Mouse (Mus musculus) lung, postnatal 0 days (tissue): Measurements from ENCODE around the gene Pip5kl1. TPM values are rescaled to one million over a fixed set of nuclear protein-coding genes. Genes with fewer than 3 reads are reported as not detected.

Source experiments
- ATAC-seq: fragments of 200-750 bp; cut with Nextera tagmentation; 2 replicates; pipeline ENCODE4 v1.8.0; 2017; ENCODE audit warnings: moderate library complexity
- DNase-seq: peaks from one replicate; pipeline ENCODE4 v3.0.0-alpha.2; 2016; ENCODE audit warnings: low spot score
- H3K27ac ChIP-seq: fragments of 300-500 bp; sonication (generic); 2 replicates; pipeline ENCODE4 v1.5.1; 2014; ENCODE audit warnings: antibody characterized with exemption, mild to moderate bottlenecking, low read length, mixed read lengths
- H3K27me3 ChIP-seq: fragments of 300-500 bp; sonication (generic); replicated peaks from 2 replicates; pipeline ENCODE4 v1.6.1; 2014; ENCODE audit warnings: low read length, mixed read lengths; ENCODE audit not compliant: insufficient read depth
- H3K36me3 ChIP-seq: fragments of 300-500 bp; sonication (generic); 2 replicates; pipeline ENCODE4 v1.6.1; 2014; ENCODE audit warnings: low read length, mixed read lengths; ENCODE audit not compliant: insufficient read depth
- H3K4me1 ChIP-seq: fragments of 300-500 bp; sonication (generic); 2 replicates; pipeline ENCODE4 v1.6.1; 2014; ENCODE audit warnings: antibody characterized with exemption, low read depth, low read length, mixed read lengths; ENCODE audit not compliant: insufficient read depth
- H3K4me2 ChIP-seq: fragments of 300-500 bp; sonication (generic); replicated peaks from 2 replicates; pipeline ENCODE4 v1.6.1; 2014; ENCODE audit warnings: low read depth, mild to moderate bottlenecking, low read length, moderate library complexity, mixed read lengths
- H3K4me3 ChIP-seq: fragments of 300-500 bp; sonication (generic); 2 replicates; pipeline ENCODE4 v1.5.1; 2014; ENCODE audit warnings: low read depth, low read length
- H3K9ac ChIP-seq: fragments of 300-500 bp; sonication (generic); replicated peaks from 2 replicates; pipeline ENCODE4 v1.6.1; 2014; ENCODE audit warnings: low read depth, mild to moderate bottlenecking
- H3K9me3 ChIP-seq: fragments of 300-500 bp; sonication (generic); 2 replicates; pipeline ENCODE4 v1.6.1; 2016; ENCODE audit warnings: low read length, mixed read lengths
- CTCF ChIP-seq: IDR thresholded peaks from 2 replicates; pipeline ENCODE4 v1.5.1; 2016; ENCODE audit warnings: antibody characterized with exemption, mild to moderate bottlenecking
- EP300 ChIP-seq: IDR thresholded peaks from 2 replicates; pipeline ENCODE4 v1.6.1; 2016; ENCODE audit warnings: antibody characterized with exemption, mild to moderate bottlenecking, control low read depth
- WGBS: fragments of 180-500 bp; shearing (Covaris S2); extraction: QIAGEN DNeasy Blood & Tissue Kit; methylation state at CpG from one replicate; pipeline ENCODE4 v1.1.7; 2014; 5-methylcytosine and 5-hydroxymethylcytosine counted together
- polyA plus RNA-seq: library from polyadenylated mRNA; unstranded; fragments of >200 nt; fragmentation: Nextera tagmentation; extraction: Ambion mirVana; gene quantifications from 2 replicates; pipeline ENCODE4 v1.2.1, GENCODE M21; 2015

The Pip5kl1 gene
- polyA plus RNA-seq, 1 experiment from 2014 or later = not detected

DNA sequence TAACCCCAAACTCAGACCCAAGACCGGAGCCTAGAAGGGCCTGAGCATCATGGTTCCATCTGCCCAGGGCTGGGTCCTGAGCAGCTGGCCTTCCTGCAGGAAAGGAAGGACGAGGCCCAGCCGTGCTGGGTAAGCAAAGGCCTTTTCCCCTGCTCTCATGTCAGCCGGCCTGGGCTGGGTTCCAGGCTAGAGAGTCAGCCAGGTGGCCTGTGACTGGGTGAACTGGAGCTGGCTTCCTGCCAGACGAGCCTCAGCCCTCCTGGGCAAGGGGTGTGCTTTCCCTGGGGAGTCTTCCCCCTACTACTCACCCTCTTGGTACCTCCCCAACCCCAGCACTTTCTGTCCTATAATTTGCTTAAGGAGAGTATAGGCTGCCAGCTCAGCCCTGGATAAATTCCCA is 6.4 kb upstream of the Pip5kl1 start:
- Histone ChIP-seq H3K4me1 (peaks cover 3% of the 10 kb centered on the region; the same call in 1 of the 2 replicates), H3K36me3 (peaks cover 17% of the 10 kb centered on the region), H3K27me3 (no peaks in the 10 kb centered on the region), H3K27ac (no peak overlapping the region), H3K9me3 (no peaks in the 10 kb centered on the region), H3K4me3 (no peak overlapping the region), H3K4me2 (no peak overlapping the region), H3K9ac (no peak overlapping the region)
- 47% methylated on average over 5 of the region's 5 CpGs for WGBS
- no peak for ATAC-seq
- DNase-seq = no peak
- TF ChIP-seq EP300 = no peak
- TF ChIP-seq CTCF = no peak

DNA sequence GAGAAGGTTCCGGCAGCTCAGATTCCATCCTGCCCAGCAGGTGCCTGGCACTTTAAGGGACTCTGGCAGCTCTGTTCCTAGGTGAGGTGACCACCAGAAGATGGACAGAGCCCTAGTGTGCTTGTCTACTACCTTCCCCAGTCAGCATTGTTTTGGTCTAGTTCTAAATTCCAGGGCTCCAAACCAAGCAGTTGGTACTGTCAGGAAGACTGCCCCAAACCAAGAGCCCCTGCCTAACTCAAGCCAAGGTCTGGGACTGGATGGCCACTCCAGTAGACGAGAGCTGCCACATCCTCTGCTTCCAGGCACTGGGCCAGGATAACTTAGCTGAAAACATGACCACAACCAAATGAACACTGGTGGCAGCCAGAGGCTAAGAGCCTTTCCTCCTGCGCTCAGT is 5.7 kb upstream of the Pip5kl1 start:
- DNase-seq (no peak), ATAC-seq (no peak)
- TF ChIP-seq EP300 = no peak
- TF ChIP-seq CTCF = no peak
- Histone ChIP-seq H3K27me3 (no peaks in the 10 kb centered on the region), H3K27ac (no peak overlapping the region), H3K4me2 (no peak overlapping the region), H3K9me3 (no peaks in the 10 kb centered on the region), H3K4me3 (no peak overlapping the region), H3K4me1 (peaks cover 3% of the 10 kb centered on the region; the same call in 1 of the 2 replicates), H3K9ac (no peak overlapping the region), H3K36me3 (peaks cover 10% of the 10 kb centered on the region; the same call in 1 of the 2 replicates)
- 75% methylated on average over 3 of the region's 3 CpGs for WGBS

DNA sequence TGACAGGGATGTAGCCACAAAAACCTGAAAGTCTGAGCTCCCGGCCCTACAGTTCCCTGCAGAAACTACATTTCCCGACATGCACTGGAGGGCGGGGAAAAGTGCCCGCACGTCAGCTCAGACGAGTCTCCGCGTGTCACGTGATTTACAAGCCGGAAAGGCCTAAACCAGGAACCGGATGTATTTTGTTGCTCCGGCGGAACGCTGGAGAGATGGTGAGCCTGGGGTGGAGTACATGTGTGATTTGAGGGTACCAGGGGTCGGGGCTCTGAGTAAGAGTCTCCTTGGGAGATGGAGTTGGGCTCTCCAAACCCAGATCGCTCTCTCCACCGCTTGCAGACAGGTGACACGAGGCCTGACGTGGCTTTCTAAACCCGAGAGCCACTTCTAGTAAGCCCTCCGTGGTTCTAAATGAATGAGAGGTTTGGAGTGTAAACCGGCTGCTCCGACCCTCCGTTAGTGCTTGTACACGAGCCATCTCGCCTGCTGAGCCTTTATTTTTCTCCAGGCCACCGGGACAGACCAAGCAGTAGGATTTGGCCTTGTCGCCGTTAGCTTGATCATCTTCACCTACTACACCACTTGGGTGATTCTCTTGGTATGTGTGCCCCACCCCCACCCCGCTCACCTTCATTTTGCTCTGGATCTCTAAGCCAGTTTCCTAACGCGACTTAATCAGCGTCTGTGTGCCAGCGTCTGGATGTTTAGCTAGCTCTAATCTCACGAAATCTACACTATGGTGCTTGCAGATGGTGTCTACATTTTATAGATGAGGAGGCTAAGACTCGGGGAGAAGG is 3.7 kb upstream of the Pip5kl1 start, which contains the start of gene Dpm2:
Dpm2 (plus strand) TSS at position 161 of the 797 bp plus-strand sequence.
- Histone ChIP-seq H3K4me2 (peak within 1 kb of the TSS; percentile 93), H3K27ac (peak within 1 kb of the TSS; percentile 73), H3K4me1 (peaks cover 3% of the 10 kb centered on the region; the same call in 1 of the 2 replicates), H3K4me3 (peak within 1 kb of the TSS; percentile 68), H3K27me3 (0 out of 2 replicates have a peak, but pooled peaks cover 5% of the 10 kb centered on the region), H3K9me3 (no peaks in the 10 kb centered on the region), H3K36me3 (no peaks in the 10 kb centered on the region), H3K9ac (peak within 1 kb of the TSS; percentile 73)
- WGBS = under 1% methylated on average over 36 of the region's 36 CpGs
- TF ChIP-seq EP300 = peak; percentile 43; the same call in 1 of the 2 replicates
- TF ChIP-seq CTCF = no peak
- peak; percentile 86 for ATAC-seq
- DNase-seq = peak; percentile 98

DNA sequence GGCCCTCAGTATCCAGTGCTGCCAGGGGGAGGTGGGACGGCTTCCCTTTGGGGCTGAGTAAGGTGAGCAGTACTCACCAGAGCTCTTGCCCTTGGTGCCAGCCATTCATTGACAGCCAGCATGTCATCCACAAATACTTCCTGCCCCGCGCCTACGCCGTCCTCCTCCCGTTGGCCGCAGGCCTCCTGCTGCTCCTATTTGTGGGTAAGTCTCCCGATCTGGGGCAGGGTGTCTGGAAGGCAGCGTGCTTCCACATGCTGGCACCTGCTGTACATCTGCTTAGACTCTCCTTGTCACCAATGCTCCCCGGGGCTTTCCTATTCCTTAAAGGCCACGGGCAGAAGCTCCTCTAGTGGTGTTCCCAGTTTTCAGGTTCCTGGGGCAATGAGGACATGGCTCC is 2.4 kb upstream of the Pip5kl1 start:
- DNase-seq = no peak
- ATAC-seq = no peak
- H3K9me3 ChIP-seq = no peaks in the 10 kb centered on the region
- no peak overlapping the region for H3K27ac ChIP-seq
- TF ChIP-seq CTCF (no peak), EP300 (no peak)
- no peak overlapping the region for H3K9ac ChIP-seq
- 0 out of 2 replicates have a peak, but pooled peaks cover 5% of the 10 kb centered on the region for H3K27me3 ChIP-seq
- 91% methylated on average over 11 of the region's 11 CpGs for WGBS
- H3K4me1 ChIP-seq = peaks cover 3% of the 10 kb centered on the region; the same call in 1 of the 2 replicates
- no peak overlapping the region for H3K4me3 ChIP-seq
- no peak overlapping the region for H3K4me2 ChIP-seq
- H3K36me3 ChIP-seq = no peaks in the 10 kb centered on the region

DNA sequence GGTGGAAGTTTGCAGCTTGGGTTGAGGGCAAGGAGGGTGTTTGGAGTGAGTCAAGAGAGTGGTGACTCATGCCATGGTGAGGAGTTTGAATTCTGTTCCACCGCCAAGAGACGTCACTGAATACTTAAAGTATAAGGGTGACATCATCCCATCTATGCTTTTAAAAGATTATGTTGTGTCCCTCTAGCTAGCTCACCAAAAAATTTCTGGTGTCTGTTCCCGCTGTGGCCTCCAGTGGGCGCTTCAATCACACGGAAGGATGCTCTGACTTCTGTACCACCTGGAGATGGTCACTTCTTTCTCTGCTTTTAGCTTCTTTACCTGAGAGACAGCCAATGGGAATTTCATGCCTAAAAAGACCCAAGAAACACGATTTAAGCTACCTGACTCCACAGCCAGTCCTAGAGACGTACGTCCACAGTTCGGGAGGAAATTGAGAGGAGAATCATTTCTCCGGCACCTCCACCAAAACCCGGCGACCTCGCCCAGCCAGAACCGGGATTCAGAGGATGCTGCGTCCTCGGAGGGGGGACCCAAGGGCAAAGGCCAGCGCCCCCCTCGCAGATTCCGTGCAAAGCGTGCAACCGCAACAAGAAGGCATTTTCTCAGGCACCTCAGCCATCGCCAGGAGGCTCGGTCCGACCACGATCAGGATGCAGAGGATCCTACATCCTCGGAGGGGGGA is 446 bp downstream of the Pip5kl1 start:
- Histone ChIP-seq H3K4me3 (no peak overlapping the region), H3K4me2 (peak overlapping the region; percentile 27), H3K27ac (no peak overlapping the region), H3K9ac (no peak overlapping the region), H3K27me3 (peaks cover 8% of the 10 kb centered on the region; the same call in 1 of the 2 replicates), H3K4me1 (peaks cover 3% of the 10 kb centered on the region; the same call in 1 of the 2 replicates), H3K9me3 (no peaks in the 10 kb centered on the region), H3K36me3 (no peaks in the 10 kb centered on the region)
- 3% methylated on average over 26 of the region's 26 CpGs for WGBS
- DNase-seq (peak; percentile 73), ATAC-seq (peak; percentile 15; the same call in 1 of the 2 replicates)
- TF ChIP-seq CTCF = peak; percentile 79
- TF ChIP-seq EP300 = no peak

DNA sequence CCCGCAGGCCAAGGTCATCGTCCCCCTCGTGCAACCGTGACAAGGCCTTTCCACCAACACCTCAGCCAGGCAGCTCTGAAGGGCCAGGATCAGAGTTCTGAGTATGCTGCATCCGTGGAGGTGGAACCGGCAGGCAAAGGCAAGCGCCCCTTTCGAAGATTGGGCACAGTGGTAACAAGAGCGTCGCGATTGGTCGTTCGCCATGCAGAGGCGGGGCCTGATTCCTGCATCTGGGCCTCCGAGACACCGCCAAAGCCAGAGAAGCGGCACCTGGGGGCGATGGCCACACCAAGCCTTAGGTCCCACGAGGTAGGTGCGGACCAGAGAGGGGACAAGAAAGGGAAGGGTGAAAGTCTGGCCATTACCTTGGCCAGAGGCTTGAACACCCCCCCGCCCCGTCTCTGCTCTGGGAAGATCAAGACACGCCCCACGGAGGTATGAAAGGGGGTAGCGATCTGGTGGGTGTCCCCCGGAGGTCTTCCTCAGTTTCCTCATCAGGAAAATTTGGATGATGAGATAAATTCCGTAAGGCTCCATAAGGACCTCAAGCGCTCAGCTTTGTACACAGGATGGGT is 1.1 kb downstream of the Pip5kl1 start, which contains the start of gene 9430097D07Rik:
9430097D07Rik (minus strand) TSS at position 99 of the 575 bp plus-strand sequence.
- H3K4me1 ChIP-seq = peaks cover 3% of the 10 kb centered on the region; the same call in 1 of the 2 replicates
- no peaks in the 10 kb centered on the region for H3K9me3 ChIP-seq
- peaks cover 10% of the 10 kb centered on the region; the same call in 1 of the 2 replicates for H3K27me3 ChIP-seq
- H3K27ac ChIP-seq = no peak within 1 kb of the TSS
- H3K4me3 ChIP-seq = no peak within 1 kb of the TSS
- peak within 1 kb of the TSS; percentile 27 for H3K4me2 ChIP-seq
- ATAC-seq = no peak
- no peaks in the 10 kb centered on the region for H3K36me3 ChIP-seq
- WGBS = 11% methylated on average over 28 of the region's 28 CpGs
- H3K9ac ChIP-seq = no peak within 1 kb of the TSS
- no peak for DNase-seq
- TF ChIP-seq EP300 = no peak
- TF ChIP-seq CTCF = no peak
